Comparison of ENCODE assay signal across 24 mouse cellular contexts in genomic region chr8:85478397-85478796, GRCm38 (mm10). TPM values are rescaled to one million over a fixed set of nuclear protein-coding genes. Genes with fewer than 3 reads are reported as not detected.
A peak's percentile ranks its signal among the peaks of the same experiment; 100 is the strongest.
DNase-seq lines count a peak whose midpoint lies in the region; ATAC-seq and TF ChIP-seq lines count a peak whose summit lies in the region.
"Had no signal": no experiment of that assay in that cellular context is flagged by ENCODE, and none has a peak within 500 bp of the region (broad histone marks: within the 10 kb centered on the region; RNA-seq: fewer than 3 reads in every experiment).

No protein-coding gene starts in this region.

- 61% methylated on average over 2 of the region's 2 CpGs for WGBS in liver, embryonic 12.5 days (ENCODE audit: insufficient replicate concordance)
- WGBS in liver, embryonic 11.5 days = 77% methylated on average over 2 of the region's 2 CpGs
- WGBS in liver, postnatal 0 days (ENCODE audit: insufficient replicate concordance) = 59% methylated on average over 2 of the region's 2 CpGs
- WGBS in lung, postnatal 0 days = 72% methylated on average over 2 of the region's 2 CpGs

- DNase-seq in adrenal gland, adult (ENCODE audit: inconsistent age in 2 of 2, low spot score in 1 of 2) = peak; percentile 52 to 88
- DNase-seq in adrenal gland, postnatal 25 days = no peak
- no peak for DNase-seq in liver, embryonic 11.5 days (ENCODE audit: low spot score)
- peak; percentile 53 for DNase-seq in adrenal gland, postnatal 14 days
- no peak for DNase-seq in liver, postnatal 0 days
- no peak for DNase-seq in lung, postnatal 0 days (ENCODE audit: low spot score)
- no peak for DNase-seq in gastrocnemius, adult 2 months
- DNase-seq: cerebellum, adult 2 months; cerebellum, postnatal 36 days; forebrain, postnatal 0 days; gastrocnemius, postnatal 36 days; heart, adult 2 months; heart, postnatal 4 days; kidney, adult 8-10 months; kidney, postnatal 25 days; lung, adult 2 months; right cerebral cortex, postnatal 14 days; thymus, postnatal 14 days had no signal

- H3K9ac ChIP-seq in liver, embryonic 12.5 days = no peak overlapping the region
- H3K9ac ChIP-seq in liver, embryonic 11.5 days (ENCODE audit: low read depth, low read length) = no peak overlapping the region
- no peak overlapping the region for H3K9ac ChIP-seq in liver, postnatal 0 days (replicated peaks)
- H3K9ac ChIP-seq in lung, postnatal 0 days (replicated peaks; ENCODE audit: low read depth) = no peak overlapping the region
- H3K9ac ChIP-seq: forebrain, postnatal 0 days; hindbrain, embryonic 14.5 days; midbrain, embryonic 12.5 days had no signal

- 0 out of 2 replicates have a peak overlapping the region, but pooled peaks have one; percentile 24 for H3K27ac ChIP-seq in liver, embryonic 12.5 days
- no peak overlapping the region; the same call in 1 of the 2 replicates for H3K27ac ChIP-seq in liver, embryonic 11.5 days (ENCODE audit: low read depth, low read length)
- H3K27ac ChIP-seq in liver, postnatal 0 days (ENCODE audit: low read depth) = peak overlapping the region; percentile 75
- H3K27ac ChIP-seq in lung, postnatal 0 days (ENCODE audit: low read length) = no peak overlapping the region
- no peak overlapping the region for H3K27ac ChIP-seq in gastrocnemius, adult 2 months
- H3K27ac ChIP-seq: heart, adult 2 months; hindbrain, embryonic 14.5 days; layer of hippocampus, adult 2 months; midbrain, embryonic 12.5 days; stomach, postnatal 0 days had no signal

- H3K9me3 ChIP-seq in liver, embryonic 12.5 days (replicated peaks) = no peaks in the 10 kb centered on the region
- no peaks in the 10 kb centered on the region for H3K9me3 ChIP-seq in liver, embryonic 11.5 days (ENCODE audit: control insufficient read depth, low read length)
- no peaks in the 10 kb centered on the region for H3K9me3 ChIP-seq in liver, postnatal 0 days (ENCODE audit: low read length)
- no peaks in the 10 kb centered on the region for H3K9me3 ChIP-seq in lung, postnatal 0 days (ENCODE audit: low read length)
- H3K9me3 ChIP-seq: midbrain, embryonic 12.5 days had no signal

- H3K4me3 ChIP-seq in liver, embryonic 12.5 days = no peak overlapping the region
- H3K4me3 ChIP-seq in liver, embryonic 11.5 days (ENCODE audit: low read depth, low read length) = no peak overlapping the region
- H3K4me3 ChIP-seq in liver, postnatal 0 days (ENCODE audit: low read depth, low read length) = no peak overlapping the region
- H3K4me3 ChIP-seq in lung, postnatal 0 days (ENCODE audit: low read depth, low read length) = no peak overlapping the region
- H3K4me3 ChIP-seq in gastrocnemius, adult 2 months = no peak overlapping the region
- H3K4me3 ChIP-seq: heart, adult 2 months; layer of hippocampus, adult 2 months; midbrain, embryonic 12.5 days had no signal

- H3K27me3 ChIP-seq in liver, embryonic 12.5 days (replicated peaks) = no peaks in the 10 kb centered on the region
- no peaks in the 10 kb centered on the region for H3K27me3 ChIP-seq in liver, embryonic 11.5 days (replicated peaks; ENCODE audit: control insufficient read depth, insufficient read depth, low read length)
- H3K27me3 ChIP-seq in liver, postnatal 0 days (ENCODE audit: insufficient read depth, low read length) = no peaks in the 10 kb centered on the region
- no peaks in the 10 kb centered on the region for H3K27me3 ChIP-seq in lung, postnatal 0 days (replicated peaks; ENCODE audit: insufficient read depth, low read length)
- H3K27me3 ChIP-seq: midbrain, embryonic 12.5 days had no signal

- peak; percentile 40; the same call in 1 of the 2 replicates for TF ChIP-seq EP300 in liver, postnatal 0 days (IDR thresholded peaks at IDR 0.05; ENCODE audit: low read depth)
- no peak for TF ChIP-seq EP300 in lung, postnatal 0 days (IDR thresholded peaks at IDR 0.05)

- intact Hi-C loops in gastrocnemius, adult 2 months (cut with DNase I) = no loop called here

- no peak for ATAC-seq in liver, embryonic 12.5 days
- ATAC-seq in liver, embryonic 11.5 days (replicated peaks; ENCODE audit: low FRiP score) = no peak
- peak; percentile 78 for ATAC-seq in liver, postnatal 0 days
- ATAC-seq in lung, postnatal 0 days = no peak
- ATAC-seq: forebrain, postnatal 0 days; inflammation-experienced regulatory T-cells, adult 6 months had no signal

- TF ChIP-seq CTCF in liver, postnatal 0 days (IDR thresholded peaks at IDR 0.05; ENCODE audit: low read depth) = no peak
- no peak for TF ChIP-seq CTCF in lung, postnatal 0 days (IDR thresholded peaks at IDR 0.05)
- TF ChIP-seq CTCF in gastrocnemius, adult 2 months (IDR thresholded peaks at IDR 0.05) = no peak

- H3K36me3 ChIP-seq in liver, embryonic 12.5 days = no peaks in the 10 kb centered on the region
- H3K36me3 ChIP-seq in liver, embryonic 11.5 days (ENCODE audit: control insufficient read depth, insufficient read depth, low read length) = no peaks in the 10 kb centered on the region
- H3K36me3 ChIP-seq in liver, postnatal 0 days (replicated peaks; ENCODE audit: insufficient read depth, low read length) = no peaks in the 10 kb centered on the region
- H3K36me3 ChIP-seq in lung, postnatal 0 days (ENCODE audit: insufficient read depth, low read length) = no peaks in the 10 kb centered on the region
- H3K36me3 ChIP-seq: midbrain, embryonic 12.5 days had no signal

- no peak overlapping the region for H3K4me2 ChIP-seq in liver, embryonic 12.5 days
- H3K4me2 ChIP-seq in liver, embryonic 11.5 days = no peak overlapping the region
- H3K4me2 ChIP-seq in liver, postnatal 0 days (ENCODE audit: low read depth, low read length) = no peak overlapping the region
- no peak overlapping the region for H3K4me2 ChIP-seq in lung, postnatal 0 days (replicated peaks; ENCODE audit: low read depth, low read length)
- H3K4me2 ChIP-seq: hindbrain, embryonic 14.5 days; midbrain, embryonic 12.5 days had no signal

- 0 out of 2 replicates have a peak, but pooled peaks cover 5% of the 10 kb centered on the region for H3K4me1 ChIP-seq in liver, embryonic 12.5 days
- H3K4me1 ChIP-seq in liver, embryonic 11.5 days (replicated peaks; ENCODE audit: control insufficient read depth, insufficient read depth, low read length) = no peaks in the 10 kb centered on the region
- H3K4me1 ChIP-seq in liver, postnatal 0 days (ENCODE audit: insufficient read depth) = peaks cover 8% of the 10 kb centered on the region; the same call in 1 of the 2 replicates
- no peaks in the 10 kb centered on the region for H3K4me1 ChIP-seq in lung, postnatal 0 days (ENCODE audit: insufficient read depth, low read depth, low read length)

RNA-seq across cellular contexts. Expression of gene Gpt2, which starts 14.0 kb away (rescaled TPM):
- total RNA-seq in adrenal gland, postnatal 25 days (2021) = 233 and 253 TPM in 2 replicates
- 18.5 and 20.1 TPM in 2 replicates for polyA plus RNA-seq in liver, embryonic 12.5 days (2016; fragmentation: Nextera tagmentation; extraction: Ambion mirVana)
- 25.7 and 27.0 TPM in 2 replicates for polyA plus RNA-seq in liver, embryonic 11.5 days (2014; fragmentation: Nextera tagmentation; extraction: Ambion mirVana)
- total RNA-seq in adrenal gland, postnatal 14 days (2021) = 91.9 and 135 TPM in 2 replicates
- 11.1 and 14.4 TPM in 2 replicates for polyA plus RNA-seq in liver, postnatal 0 days (2015; fragmentation: Nextera tagmentation; extraction: Ambion mirVana)
- 4.6 and 6.7 TPM in 2 replicates for polyA plus RNA-seq in lung, postnatal 0 days (2015; fragmentation: Nextera tagmentation; extraction: Ambion mirVana)
- total RNA-seq in gastrocnemius, adult 2 months (2021) = 100 to 1,000 TPM; 203 to 433 TPM

RNA-seq across cellular contexts. Expression of gene 4921524J17Rik, which starts 45.8 kb away (rescaled TPM):
- total RNA-seq in adrenal gland, postnatal 25 days (2021) = 29.9 and 58.2 TPM in 2 replicates
- polyA plus RNA-seq in liver, embryonic 12.5 days (2016; fragmentation: Nextera tagmentation; extraction: Ambion mirVana) = 23.8 and 25.3 TPM in 2 replicates
- polyA plus RNA-seq in liver, embryonic 11.5 days (2014; fragmentation: Nextera tagmentation; extraction: Ambion mirVana) = 38.3 TPM in 2 replicates
- total RNA-seq in adrenal gland, postnatal 14 days (2021) = 35.9 and 38.1 TPM in 2 replicates
- polyA plus RNA-seq in liver, postnatal 0 days (2015; fragmentation: Nextera tagmentation; extraction: Ambion mirVana) = 16.5 and 17.7 TPM in 2 replicates
- polyA plus RNA-seq in lung, postnatal 0 days (2015; fragmentation: Nextera tagmentation; extraction: Ambion mirVana) = 41.9 and 42.4 TPM in 2 replicates
- total RNA-seq in gastrocnemius, adult 2 months (2021) = 10 to 100 TPM; 12.1 to 14.2 TPM

Comparison
In these comparisons a context has a peak if more than half of its experiments do, and no peak if none do; other contexts are left out.
1. DNase-seq: peak in adrenal gland, adult (2 of 2) and adrenal gland, postnatal 14 days (single experiment); none in adrenal gland, postnatal 25 days (single experiment), liver, embryonic 11.5 days (single experiment), liver, postnatal 0 days (single experiment), lung, postnatal 0 days (single experiment) and gastrocnemius, adult 2 months (single experiment).
2. H3K27ac ChIP-seq: peak in liver, embryonic 12.5 days (single experiment) and liver, postnatal 0 days (single experiment); none in liver, embryonic 11.5 days (single experiment), lung, postnatal 0 days (single experiment) and gastrocnemius, adult 2 months (single experiment).